Mouse (Mus musculus): ENCODE results near the gene Vsig10l.

The Vsig10l gene

DNA sequence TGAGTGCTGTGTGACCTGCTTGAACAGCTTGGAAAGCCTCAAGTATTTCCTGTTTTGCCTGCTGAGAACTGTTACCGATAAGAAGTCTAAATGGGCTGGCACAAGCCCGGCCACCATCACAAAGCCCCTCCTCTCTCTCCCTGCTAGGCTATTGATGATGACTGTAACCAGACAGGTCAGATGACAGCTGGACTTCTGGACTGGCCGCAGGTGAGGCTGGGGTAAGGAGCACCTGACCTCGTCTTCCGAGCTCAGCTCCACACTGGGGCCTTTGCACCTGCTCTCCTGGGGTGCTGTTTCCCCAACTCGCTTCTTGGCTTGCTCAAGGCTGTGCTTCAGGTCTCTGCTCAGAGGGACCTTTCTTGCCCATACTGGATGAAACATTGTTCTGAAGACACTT is 8.6 kb upstream of the Vsig10l start:
- no peak for DNase-seq (ENCODE audit: low spot score in 2 of 2)

DNA sequence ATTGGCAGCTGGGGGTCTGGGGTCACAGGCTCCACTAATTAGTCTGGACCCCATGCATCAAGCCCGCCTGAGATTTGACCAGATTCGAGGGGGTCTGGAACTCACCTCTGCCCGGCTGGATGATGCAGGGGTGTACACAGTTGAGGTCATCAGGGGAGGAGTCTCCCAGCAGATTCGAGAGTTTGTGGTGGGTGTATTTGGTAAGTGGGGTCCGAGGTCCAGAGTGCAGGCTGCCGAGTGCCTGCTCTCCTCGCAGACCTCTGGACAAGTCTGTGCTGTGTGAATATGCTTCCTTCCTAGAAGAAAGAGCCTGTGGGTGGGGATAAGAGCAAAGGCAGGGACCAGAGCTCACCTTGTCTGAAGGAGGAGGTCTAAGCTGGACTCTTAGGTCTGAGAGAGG is 1.0 kb downstream of the Vsig10l start:
- DNase-seq (ENCODE audit: low spot score in 2 of 2) = no peak

DNA sequence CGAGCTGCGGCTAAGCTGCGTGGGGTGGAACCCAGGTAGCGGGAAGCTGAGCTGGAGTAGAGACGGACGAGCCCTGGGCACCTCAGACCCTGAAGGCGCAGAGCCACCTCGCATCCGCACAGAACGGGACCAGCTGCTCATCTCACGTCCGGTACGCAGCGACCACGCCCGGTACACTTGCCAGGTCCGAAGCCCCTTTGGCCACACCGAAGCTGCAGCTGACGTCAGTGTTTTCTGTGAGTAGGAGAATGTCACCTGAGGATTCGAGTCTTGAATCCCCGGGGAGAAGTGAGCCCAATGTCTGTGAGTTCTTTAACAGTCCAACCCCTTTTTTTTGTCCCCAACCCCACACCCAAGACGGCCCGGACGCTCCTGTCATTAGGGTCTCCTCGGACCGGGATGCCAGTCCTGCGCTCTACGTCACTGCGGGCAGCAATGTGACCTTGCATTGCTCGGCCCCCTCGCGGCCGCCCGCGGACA is 2.0 kb downstream of the Vsig10l start:
- DNase-seq (ENCODE audit: low spot score in 2 of 2) = no peak

DNA sequence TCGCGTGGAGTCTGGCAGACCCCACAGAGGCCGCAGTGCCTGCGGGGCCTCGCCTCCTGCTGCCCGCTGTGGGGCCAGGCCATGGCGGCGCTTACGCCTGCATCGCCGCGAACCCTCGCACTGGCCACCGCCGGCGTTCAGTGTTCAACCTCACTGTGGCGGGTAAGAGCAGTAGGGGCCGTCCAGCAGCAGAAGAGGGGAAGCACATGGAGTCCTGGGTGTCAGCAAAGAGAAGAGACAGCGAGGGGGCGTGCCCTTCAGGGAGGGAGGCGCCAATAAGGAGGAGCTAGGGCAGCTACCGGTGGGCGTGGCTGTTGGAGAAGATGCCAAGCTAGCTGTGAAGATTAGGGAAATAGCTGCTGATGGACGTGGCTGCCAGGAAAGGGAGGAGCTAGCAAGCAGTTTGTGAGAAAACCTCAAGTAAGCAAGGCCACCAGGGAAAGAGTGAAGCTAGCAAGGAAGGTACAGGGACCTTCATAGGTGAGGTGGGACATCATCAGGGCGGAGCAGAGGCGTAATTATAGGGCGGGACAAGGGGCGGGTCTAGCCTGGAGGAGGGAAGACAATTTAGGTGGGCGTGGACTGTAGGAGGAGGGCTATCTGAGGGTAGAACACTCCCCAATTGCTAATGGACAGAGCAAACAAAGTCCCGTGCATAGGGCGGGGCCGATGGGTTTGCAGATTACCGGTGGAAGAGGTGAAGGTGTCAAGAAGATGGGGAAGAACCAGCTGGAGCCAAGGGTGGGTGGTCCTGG is 2.6 kb downstream of the Vsig10l start:
- peak; percentile 87 to 91 for DNase-seq (ENCODE audit: low spot score in 2 of 2)

DNA sequence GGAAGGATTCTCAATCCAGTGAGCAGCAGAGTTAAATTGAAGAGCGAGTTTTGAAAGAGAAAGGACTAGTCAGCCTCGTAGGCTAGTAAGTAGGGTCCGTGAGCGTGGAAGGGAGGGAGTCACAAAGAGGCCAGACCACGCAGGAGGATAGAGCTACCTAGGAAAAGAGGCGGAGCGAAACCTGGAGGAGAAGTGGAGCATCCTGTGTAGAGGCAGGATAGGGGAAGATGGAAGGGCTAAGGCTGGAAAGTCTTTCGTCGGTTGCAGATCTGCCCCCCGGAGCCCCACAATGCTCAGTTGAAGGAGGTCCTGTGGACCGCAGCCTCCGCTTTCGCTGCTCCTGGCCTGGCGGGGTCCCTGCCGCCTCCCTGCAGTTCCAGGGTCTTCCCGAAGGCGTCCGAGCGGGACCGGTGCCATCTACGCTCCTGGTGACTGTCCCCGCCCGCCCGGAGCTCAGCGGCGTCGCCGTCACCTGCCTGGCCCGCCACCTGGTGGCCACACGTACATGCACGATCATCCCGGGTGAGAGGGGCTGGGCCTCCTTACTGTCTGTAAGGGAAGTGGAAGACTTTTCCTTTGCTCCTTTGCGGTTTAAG is 3.2 kb downstream of the Vsig10l start:
- peak; percentile 81 to 90 for DNase-seq (ENCODE audit: low spot score in 2 of 2)

DNA sequence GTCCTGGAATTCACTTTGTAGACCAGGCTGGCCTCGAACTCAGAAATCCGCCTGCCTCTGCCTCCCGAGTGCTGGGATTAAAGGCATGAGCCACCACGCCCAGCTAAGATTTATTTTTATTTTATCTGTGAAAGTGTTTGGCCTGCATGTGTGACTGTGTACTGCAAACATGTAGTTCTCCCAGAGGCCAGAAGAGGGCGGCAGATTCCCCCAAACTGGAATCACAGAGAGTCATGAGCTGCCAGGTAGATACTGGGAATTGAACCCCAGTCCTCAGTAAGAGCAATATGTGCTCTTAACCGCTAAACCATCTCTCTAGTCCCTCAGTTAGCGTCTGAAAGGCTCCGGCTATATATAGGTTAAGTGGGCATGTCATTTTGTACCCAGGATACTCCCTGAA is 7.4 kb downstream of the Vsig10l start:
- no peak for DNase-seq (ENCODE audit: low spot score in 2 of 2)

DNA sequence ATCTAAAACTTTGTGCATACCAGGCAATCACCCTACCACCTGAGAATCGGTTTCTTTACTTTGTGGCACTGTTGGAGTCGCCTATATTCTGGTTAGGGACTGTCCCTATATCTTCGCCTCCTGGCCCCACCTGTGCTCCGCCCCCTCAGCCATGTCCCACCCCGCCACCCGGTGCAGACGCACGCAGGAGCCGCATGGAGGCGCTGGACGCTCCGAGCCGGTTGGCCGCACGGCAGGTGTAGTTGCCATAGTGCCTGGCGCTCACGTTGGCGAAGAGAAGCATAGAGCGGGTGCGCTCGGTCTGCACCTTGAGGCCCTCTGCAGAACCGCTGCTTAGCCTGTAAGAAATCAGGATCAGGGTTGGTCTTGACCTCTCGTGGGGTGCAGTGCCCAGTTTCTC is 12.8 kb downstream of the Vsig10l start:
- DNase-seq (ENCODE audit: low spot score in 2 of 2) = no peak

DNA sequence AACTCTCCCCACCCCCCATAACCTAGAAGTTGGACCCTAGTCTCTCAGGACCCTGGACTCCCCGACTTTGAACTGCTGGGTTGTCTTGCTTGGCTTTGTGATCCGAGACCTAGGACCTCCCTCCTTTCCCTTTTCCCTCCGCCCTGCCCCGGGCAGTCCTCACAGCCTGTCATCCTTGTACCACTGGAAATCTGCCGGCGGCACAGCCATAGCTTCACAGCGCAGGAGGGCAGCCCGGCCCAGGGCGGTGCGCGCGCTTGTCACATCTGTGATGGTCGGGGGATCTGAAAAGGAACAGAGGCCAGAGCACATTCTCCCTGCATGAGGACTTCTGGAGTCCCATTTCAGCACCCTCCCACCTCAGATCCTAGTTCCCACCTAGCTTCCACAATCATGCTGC is 13.4 kb downstream of the Vsig10l start:
- DNase-seq (ENCODE audit: low spot score in 2 of 2) = no peak

DNA sequence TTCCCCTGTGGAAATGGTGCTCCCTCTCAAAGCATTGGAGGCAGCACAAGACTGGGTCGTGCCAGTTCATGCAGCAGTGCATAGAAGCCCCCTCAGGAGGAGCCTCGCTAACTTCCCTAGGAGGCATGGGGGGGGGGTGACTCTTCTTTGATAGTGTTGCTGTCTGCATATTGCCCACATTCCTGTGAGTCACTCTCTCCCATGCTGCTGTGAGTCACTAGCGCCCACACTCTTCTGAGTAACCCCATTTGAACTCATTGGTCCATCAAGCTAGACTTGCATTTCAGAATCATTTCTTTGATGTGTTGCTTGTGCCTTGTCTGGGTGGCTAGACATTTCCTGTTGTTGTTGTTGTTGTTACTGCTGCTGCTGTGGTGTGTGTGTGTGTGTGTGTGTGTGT is 18.2 kb downstream of the Vsig10l start:
- DNase-seq (ENCODE audit: low spot score in 2 of 2) = no peak

DNA sequence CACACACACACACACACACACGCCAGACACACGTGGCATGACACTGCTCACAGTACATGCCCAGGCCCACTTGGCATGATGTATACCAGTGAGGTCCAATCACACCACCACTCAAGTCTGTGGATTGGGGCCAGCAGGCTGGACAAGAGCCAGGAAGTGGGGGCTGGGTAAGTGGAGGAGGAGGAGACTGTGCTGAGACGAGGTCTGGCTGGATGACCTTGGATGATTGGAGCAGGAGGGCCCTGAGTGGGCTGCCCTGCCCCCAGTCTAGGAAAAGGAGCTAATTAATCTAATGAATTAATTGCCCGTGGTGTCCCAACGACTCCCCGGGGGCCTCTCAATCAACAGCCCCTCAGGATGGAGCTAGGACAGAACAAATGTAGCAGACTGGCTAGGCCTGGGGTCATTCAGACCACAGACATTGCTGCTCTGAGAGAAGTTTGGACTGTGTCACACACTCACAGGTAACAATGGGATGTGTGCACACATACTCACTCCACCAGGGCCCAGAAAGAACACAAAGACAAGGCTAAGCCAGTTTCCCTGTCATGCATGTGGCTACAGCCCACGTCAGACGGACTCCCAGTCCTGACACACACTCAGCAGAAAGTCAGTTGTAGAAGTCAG is 19.3 kb downstream of the Vsig10l start:
- no peak for DNase-seq (ENCODE audit: low spot score in 2 of 2)

DNA sequence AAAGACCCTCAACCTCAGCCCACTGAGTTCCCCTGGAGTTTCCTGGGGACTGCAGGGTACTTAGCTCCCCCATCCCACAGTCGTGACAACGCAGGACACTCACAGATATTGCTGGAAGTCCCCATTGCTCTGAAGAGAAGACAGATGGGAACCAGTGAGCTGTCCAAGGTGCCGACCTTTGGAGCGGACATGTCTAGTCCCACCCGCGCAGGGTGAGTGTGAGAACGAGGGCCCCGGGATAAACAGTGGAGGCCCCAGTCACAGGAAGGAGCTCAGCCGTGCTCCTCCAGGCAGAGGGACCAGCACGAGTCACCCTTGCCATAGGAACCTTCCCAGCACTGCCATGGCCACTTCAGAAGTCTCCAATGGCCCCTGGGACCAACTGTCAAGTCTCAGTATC is 20.3 kb downstream of the Vsig10l start:
- DNase-seq (ENCODE audit: low spot score in 2 of 2) = no peak

DNA sequence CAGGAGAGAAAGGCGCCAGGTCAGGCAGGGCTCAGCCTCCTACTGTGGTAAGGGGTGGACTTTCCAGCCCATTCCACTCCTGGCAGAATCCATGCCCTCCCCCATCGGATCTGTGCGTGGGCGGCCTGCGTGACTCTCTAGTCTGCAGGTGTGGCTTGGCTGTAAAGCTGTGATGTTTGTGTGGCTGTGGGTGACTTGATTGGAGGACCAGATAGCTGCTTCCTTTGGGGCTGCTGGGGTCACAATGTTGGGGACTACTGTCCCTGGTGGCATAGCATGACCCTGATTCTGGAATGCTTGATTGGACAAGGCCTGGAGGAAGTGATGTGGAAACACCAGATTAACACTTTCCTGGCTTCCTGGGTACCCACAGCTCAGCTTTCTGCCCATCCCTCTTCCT is 25.7 kb downstream of the Vsig10l start:
- DNase-seq (ENCODE audit: low spot score in 2 of 2) = no peak

DNA sequence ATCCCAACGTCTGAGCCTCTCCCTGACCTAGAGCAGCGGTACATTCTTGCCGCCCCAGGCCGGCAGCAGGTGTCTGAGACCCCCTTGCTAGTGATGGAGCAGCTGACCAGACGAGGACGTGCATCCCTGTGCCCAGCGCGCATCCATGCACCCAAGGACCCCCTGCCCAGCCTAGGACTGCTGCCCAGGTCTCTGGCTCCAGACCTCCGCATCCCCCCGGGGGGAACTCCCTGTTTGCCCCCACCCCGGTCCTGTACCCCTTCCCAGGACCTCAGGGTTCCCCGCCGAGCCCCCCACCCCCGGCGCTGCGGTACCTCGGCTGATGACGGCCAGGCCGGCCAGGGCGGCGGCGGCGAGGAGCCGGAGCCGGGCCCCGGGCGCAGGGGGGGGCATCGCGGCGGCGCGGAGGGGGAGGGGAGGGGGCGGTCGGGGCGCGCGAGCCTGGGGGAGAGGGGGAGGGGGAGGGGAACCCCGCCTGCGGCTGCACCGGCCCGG is 26.7 kb downstream of the Vsig10l start, which contains the start of gene Iglon5:
TSS of gene Iglon5 (minus strand) at position 445 of the 495 bp plus-strand sequence.
- no peak for DNase-seq (ENCODE audit: low spot score in 2 of 2)

DNA sequence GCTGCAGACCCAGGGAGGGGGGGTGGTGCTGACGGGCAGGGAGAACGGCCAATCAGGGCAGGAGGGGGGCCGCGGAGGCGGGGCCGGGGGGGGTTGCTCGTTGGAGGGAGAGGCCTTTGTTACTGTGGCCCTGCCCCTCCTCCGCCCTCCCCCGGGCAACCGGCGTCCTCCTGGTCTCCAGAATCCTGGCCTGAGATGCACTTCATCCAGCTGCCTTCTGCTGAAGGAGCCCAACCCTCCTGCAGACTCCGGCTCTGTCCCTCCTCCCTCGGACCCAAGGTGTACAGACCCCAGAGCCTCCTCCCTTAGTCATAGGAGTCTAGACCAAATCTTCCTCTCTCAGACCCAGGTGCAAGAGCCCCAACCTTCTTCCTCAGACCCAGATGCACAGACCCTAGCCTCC is 27.2 kb downstream of the Vsig10l start:
- DNase-seq (ENCODE audit: low spot score in 2 of 2) = peak in 1 of 2 experiments; percentile 36

DNA sequence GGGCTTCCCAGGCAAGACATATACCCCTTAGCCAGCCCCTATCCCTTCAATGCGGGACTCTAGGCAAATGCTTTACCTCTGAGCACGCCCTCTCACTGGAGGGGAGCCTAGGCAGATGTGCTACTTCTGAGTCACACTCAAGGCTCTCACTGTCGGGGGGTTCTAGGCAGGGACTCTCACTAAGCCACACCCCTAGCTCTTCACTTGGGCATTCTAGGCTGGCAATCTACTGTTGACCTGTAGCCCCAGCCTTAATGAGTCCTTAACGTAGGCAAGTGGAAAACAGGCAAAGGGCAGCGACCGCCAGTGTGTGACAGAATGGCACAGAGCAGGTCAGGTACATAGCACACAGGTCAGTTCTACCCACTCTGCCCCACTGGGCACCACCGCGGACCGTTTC is 27.9 kb downstream of the Vsig10l start:
- no peak for DNase-seq (ENCODE audit: low spot score in 2 of 2)

DNA sequence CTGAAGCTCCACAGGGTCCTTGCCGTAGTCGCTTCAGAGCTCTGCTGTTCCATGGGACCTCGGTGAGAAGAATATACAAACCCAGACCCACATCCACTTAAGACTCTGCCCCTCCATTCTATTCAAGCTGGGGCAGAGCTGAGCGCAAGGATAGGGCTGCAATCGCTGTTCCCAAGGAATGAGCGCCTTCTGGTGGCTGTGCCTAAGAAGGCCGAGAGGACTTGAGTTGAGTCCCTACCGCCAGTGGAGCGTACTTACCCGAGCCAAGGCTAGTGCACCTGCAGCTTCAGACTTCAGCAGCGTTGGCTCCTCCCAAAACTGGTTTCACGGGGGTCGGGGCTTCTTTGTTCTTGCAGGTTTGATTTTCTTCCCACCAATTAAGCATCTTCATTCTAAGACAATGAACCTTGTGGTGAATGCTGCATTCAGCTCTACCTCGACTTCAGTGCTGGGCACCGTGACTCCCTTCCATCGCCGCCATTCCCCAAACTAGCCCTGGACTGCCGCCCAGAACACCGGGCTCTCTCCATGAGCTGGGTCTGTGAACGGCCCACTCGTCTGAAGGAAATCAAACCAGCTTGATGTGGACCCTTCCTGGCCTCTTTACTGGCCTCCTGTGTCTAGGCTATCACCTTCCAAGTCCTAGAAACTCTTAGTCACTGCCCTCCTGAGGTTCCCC is 32.5 kb downstream of the Vsig10l start:
- DNase-seq (ENCODE audit: low spot score in 2 of 2) = no peak

DNA sequence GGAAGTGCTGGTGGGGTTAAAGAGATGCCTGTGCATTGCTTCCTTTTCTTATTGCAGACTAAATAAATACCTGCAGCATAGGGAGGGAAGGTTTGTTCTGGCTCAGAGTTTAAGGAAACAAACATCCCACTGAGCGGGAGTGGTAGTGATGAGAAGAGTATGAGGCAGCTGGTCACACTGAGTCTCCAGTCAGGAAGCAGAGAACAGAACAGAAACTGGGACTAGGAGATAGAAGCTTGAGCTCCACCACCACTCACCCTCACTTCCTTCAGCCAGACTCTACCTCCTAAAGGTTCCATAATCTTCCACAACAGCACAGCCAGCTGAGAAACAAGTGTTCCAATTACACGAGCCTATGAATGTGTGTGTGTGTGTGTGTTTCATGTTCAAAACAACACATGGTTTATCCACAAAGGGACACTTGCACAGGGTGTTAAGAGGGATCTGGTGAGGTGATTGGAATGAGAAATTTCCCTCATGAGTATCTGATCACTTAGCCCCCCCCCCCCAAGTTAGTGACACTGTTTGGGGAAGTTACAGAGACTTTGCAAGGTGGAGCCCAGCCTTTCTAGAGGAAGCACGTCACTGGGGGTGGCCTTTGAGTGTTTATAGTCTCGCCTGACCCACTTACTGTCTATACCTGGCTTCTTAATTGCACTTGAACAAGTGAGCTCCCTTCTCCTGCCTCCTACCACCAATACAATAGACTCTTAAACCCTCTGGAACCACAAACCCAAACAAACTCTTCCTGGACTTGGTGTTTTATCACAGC is 48.9 kb downstream of the Vsig10l start:
- no peak for DNase-seq (ENCODE audit: low spot score in 2 of 2)

DNA sequence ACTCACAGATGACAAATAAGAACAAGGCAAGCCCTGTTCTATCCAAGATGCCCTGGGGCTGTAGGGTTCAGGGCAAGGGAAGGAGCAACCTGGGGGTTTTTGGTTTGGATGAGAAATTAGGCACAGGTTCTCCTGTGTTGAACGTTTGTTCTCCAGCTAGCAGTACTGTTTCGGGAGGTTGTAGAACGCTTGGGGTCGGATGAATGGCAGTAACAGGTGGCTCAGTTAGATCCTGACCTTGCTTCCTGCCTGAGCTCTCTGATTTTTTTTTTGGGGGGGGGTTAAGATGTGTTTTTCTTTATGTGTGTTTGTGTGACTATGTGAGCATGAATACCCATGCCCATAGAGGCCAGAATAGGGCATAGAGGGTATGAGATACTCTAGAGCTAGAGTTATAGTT is 49.6 kb downstream of the Vsig10l start:
- no peak for DNase-seq (ENCODE audit: low spot score in 2 of 2)

DNA sequence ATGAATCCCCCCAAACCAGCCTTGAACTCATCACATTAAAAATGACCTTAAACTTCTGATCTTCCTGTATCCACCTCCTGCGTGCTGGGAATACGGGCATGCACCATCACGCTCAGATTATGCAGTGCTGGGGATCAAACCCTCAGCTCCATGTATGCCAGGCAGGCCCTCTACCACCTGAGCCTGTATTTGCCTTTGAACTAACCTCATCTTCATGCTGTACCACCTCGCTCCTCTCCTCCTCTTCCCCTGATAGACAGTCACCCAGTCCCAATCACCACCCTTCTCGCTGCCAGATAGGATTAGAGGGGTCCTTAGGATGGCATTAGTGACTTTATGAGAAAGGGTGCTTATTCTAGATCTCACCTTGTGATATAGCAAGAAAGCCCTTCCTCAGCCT is 52.1 kb downstream of the Vsig10l start:
- no peak for DNase-seq (ENCODE audit: low spot score in 2 of 2)

DNA sequence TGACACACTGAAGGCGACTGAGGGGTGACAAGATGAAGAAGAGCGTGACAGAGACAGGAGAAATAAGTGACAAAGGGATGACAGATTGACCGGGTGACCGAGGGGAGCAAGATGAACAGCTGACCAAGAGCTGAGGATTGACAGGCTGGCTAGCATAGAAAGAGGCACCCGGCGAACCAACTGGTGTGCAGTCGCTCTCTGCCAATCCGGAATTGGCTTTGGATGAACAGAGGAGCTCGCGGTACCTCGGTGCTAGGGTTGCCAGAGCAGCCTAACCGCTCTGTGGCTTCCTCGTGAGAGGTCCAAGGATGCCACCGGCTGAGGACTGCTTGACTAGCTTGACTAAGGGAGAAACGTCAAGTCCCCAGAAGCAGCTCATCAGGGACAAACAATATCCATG is 55.4 kb downstream of the Vsig10l start:
- DNase-seq (ENCODE audit: low spot score in 2 of 2) = no peak
